Mouse (Mus musculus) testis, adult 2 months (tissue): Measurements from ENCODE around the gene Tnfrsf13b. TPM values are rescaled to one million over a fixed set of nuclear protein-coding genes. Genes with fewer than 3 reads are reported as not detected.

Experiments used
- H3K27ac ChIP-seq: fragments of 200-500 bp; 2 replicates; pipeline ENCODE4 v1.5.1; 2012; ENCODE audit warnings: low read depth, low read length; ENCODE audit not compliant: control insufficient read depth, insufficient read depth
- H3K27me3 ChIP-seq: fragments of 200-500 bp; 2 replicates; pipeline ENCODE4 v1.6.1; 2012; ENCODE audit warnings: mild to moderate bottlenecking, low read length, moderate library complexity; ENCODE audit not compliant: control insufficient read depth, insufficient read depth
- H3K36me3 ChIP-seq: fragments of 200-500 bp; 2 replicates; pipeline ENCODE4 v1.6.1; 2012; ENCODE audit warnings: mild to moderate bottlenecking, low read length; ENCODE audit not compliant: control insufficient read depth, insufficient read depth
- H3K4me1 ChIP-seq: fragments of 200-500 bp; 2 replicates; pipeline ENCODE4 v1.6.1; 2012; ENCODE audit warnings: low read length; ENCODE audit not compliant: control insufficient read depth, insufficient read depth
- H3K4me3 ChIP-seq: fragments of 200-500 bp; 2 replicates; pipeline ENCODE4 v1.5.1; 2012; ENCODE audit warnings: low read depth, mild to moderate bottlenecking, low read length, moderate library complexity, mixed read lengths; ENCODE audit not compliant: control insufficient read depth
- CTCF ChIP-seq: fragments of 200-500 bp; IDR thresholded peaks from 2 replicates; pipeline ENCODE4 v1.5.1; 2012; ENCODE audit warnings: low read depth, mild to moderate bottlenecking, inconsistent platforms, low read length, moderate library complexity; ENCODE audit not compliant: control insufficient read depth, insufficient read depth, insufficient replicate concordance
- POLR2A ChIP-seq: fragments of 200-500 bp; IDR thresholded peaks from 2 replicates; pipeline ENCODE4 v1.6.1; 2012; ENCODE audit warnings: low read depth, mild to moderate bottlenecking, inconsistent platforms, low read length, moderate library complexity; ENCODE audit not compliant: control insufficient read depth
- polyA plus RNA-seq: library from polyadenylated mRNA; depleted of rRNA; stranded (reverse); fragments of >200 nt; gene quantifications from 2 replicates; pipeline ENCODE4 v1.2.3, GENCODE M21; 2012; rRNA removed

The Tnfrsf13b gene
- polyA plus RNA-seq, result 0.19 and 0.61 TPM in 2 replicates

- no peaks in the 10 kb centered on the region for H3K4me1 ChIP-seq
- no peaks in the 10 kb centered on the region for H3K27me3 ChIP-seq
- H3K4me3 ChIP-seq, result no peak within 1 kb of the TSS
- no peaks in the 10 kb centered on the region for H3K36me3 ChIP-seq
- TF ChIP-seq CTCF (no peak), POLR2A (no peak)
- no peak within 1 kb of the TSS for H3K27ac ChIP-seq
These were observed at the start of gene Tnfrsf13b for GRCm38 (mm10) chr11:61126606-61127355. TSS of gene Tnfrsf13b (plus strand) at chr11:61126755.

DNA sequence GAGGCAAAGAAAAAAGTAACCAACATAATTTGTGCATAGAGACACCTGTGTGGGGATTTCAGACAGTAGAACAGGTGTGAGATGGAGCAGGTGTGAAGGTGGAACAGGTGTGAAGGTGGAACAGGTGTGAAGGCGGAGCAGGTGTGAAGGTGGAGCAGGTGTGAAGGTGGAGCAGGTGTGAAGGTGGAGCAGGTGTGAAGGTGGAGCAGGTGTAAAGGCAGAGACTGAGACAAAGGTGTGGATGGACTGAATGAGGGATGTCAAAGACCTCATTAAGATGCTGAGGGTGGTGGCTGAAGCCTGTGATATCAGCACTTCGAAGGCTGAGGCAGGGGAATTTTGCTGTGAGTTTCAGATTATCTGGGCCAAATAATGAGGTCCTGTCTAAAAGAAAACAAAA lies 44.9 kb upstream of the Tnfrsf13b start:
- Histone ChIP-seq H3K27ac (no peak overlapping the region), H3K4me3 (no peak overlapping the region), H3K27me3 (no peaks in the 10 kb centered on the region), H3K4me1 (no peaks in the 10 kb centered on the region), H3K36me3 (no peaks in the 10 kb centered on the region)
- TF ChIP-seq POLR2A (no peak), CTCF (no peak)

DNA sequence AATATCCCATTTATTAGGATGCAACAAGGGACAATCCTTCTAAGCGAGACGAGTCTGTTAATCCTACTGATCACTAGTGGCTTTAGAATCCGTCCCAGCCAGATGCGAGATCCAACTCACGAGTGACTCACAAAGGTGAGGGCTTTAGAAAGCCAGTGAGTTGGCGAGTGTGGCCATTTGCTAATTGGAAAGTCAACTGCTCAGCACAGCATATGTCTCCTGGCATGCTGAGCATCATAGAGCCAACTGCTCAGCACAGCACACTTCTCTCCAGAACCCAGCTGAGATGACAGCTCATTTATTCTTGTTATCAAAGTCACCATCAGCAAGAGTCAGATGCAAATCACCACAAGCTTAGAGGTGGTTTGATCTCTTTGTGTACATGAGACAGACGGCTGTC lies 36.4 kb upstream of the Tnfrsf13b start:
- Histone ChIP-seq H3K27me3 (no peaks in the 10 kb centered on the region), H3K4me3 (no peak overlapping the region), H3K4me1 (no peaks in the 10 kb centered on the region), H3K36me3 (no peaks in the 10 kb centered on the region), H3K27ac (no peak overlapping the region)
- TF ChIP-seq CTCF, result no peak

DNA sequence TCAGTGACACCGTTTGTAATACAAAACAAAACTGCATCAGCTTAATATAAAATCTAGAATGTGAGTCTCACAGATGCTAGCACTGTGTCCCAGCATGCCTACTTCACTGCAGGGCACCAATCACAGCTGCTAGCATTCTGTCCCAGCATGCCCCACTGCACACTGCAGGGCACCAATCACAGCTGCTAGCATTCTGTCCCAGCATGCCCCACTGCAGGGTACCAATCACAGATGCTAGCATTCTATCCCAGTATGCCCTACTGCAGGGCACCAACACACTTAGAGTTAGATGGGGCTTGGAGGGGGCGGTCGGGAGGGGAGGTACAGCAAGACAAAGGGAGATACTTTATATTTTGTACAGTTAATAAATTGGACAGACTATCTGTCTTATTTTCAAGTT lies 35.4 kb upstream of the Tnfrsf13b start:
- Histone ChIP-seq H3K36me3 (no peaks in the 10 kb centered on the region), H3K27ac (no peak overlapping the region), H3K27me3 (no peaks in the 10 kb centered on the region), H3K4me3 (no peak overlapping the region), H3K4me1 (no peaks in the 10 kb centered on the region)
- no peak for TF ChIP-seq POLR2A
- TF ChIP-seq CTCF, result no peak

DNA sequence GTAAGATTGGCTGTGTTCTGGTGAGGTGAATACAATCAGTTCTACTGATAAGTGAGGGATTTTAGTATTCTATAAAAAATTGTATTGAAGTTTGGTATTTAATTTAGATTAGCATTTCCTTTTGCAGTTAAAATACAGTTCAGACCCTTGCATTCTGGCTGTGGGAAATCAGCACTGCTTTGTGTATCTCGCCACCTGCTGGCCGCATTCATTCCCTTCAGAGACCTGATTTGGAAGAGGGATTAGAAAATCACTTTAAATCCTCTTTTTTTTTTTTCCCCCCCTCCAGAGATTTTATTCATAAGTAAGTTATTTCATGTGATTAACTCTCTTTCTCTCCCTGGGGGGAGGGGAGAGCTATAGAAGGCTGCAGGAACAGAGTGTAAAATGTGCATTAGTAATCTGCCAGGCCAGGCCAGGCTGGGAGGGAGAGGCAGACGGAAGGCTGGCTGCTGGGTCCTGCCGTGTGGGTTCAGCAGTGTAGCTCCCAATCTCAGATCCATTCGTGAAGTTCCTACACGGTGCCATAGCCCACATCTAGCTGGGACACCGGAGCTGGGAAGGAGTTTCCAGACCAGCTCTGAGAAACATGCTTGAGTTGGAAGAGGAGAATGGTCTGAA lies 34.8 kb upstream of the Tnfrsf13b start:
- no peaks in the 10 kb centered on the region for H3K36me3 ChIP-seq
- no peak overlapping the region for H3K4me3 ChIP-seq
- TF ChIP-seq POLR2A, result no peak
- TF ChIP-seq CTCF, result no peak; the same call in 1 of the 2 replicates
- no peak overlapping the region for H3K27ac ChIP-seq
- no peaks in the 10 kb centered on the region for H3K27me3 ChIP-seq
- H3K4me1 ChIP-seq, result no peaks in the 10 kb centered on the region

GRCm38 (mm10) chr11:61098046-61098445 lies 28.5 kb upstream of the Tnfrsf13b start:
- Histone ChIP-seq H3K4me1 (no peaks in the 10 kb centered on the region), H3K27me3 (no peaks in the 10 kb centered on the region), H3K4me3 (no peak overlapping the region), H3K27ac (no peak overlapping the region), H3K36me3 (no peaks in the 10 kb centered on the region)
- TF ChIP-seq POLR2A (no peak), CTCF (no peak)

DNA sequence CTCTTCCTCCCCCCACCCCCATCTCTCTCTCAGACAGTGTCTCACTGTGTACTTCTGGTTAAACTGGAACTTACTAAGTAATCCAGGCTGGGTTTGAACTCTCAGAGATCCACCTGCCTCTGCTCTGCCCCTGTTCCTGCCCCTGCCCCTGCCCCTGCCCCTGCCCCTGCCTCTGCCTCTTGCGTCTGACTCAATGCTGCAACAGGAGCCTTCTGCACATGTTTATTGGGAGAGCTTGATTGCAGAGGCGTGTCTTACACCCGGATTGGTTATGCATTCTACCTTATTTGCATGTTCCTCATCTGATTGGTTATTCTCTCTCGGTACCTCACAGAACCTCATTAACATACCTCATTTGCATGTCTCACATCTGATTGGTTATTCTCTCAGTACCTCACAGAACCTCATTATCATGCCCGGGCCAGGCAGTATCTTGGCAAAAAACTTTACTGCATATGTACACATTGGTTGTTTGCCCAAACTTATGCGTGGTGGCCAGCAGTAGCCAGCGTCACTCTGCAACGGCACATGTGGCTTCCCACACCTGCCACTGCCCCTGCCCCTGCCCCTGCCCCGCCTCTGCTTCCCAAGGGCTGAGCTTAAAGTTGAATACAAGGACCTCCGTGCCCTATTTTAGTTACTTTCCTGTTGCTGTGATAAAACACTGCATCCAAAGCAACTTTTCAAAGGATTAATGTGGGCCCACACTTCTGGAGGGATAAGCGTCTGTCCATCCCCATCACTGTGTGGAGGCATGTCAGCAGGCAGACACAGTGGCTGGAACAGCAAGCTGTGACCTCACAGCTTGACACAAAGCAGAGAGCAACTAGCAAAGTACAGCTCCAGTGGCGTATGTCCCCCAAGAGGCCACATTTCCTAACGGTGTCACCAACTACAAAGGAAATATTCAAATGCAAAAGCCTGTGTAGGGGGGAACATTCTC lies 23.9 kb upstream of the Tnfrsf13b start:
- H3K27me3 ChIP-seq, result no peaks in the 10 kb centered on the region
- no peaks in the 10 kb centered on the region for H3K4me1 ChIP-seq
- H3K27ac ChIP-seq, result no peak overlapping the region
- no peaks in the 10 kb centered on the region for H3K36me3 ChIP-seq
- no peak overlapping the region for H3K4me3 ChIP-seq
- TF ChIP-seq POLR2A, result no peak
